Mouse (Mus musculus) gastrocnemius, postnatal 36 days (tissue): Measurements from ENCODE around the gene Sgsm1. TPM values are rescaled to one million over a fixed set of nuclear protein-coding genes. Genes with fewer than 3 reads are reported as not detected.

Source experiments
- DNase-seq, 2 experiments: peaks; one replicate each; pipeline ENCODE4 v3.0.0; 2022
- intact Hi-C: fragments of 180-260 bp; cut with DNase I; formaldehyde crosslinking; loops from one replicate; pipeline ENCODE4 v1.15.1; 2025
- total RNA-seq, 2 experiments: library from RNA; stranded (reverse); gene quantifications; 2 replicates each; pipeline ENCODE4 v1.2.3; 2021

The Sgsm1 gene
- total RNA-seq, 2 experiments from 2014 or later, result 0.32 to 0.61 TPM

- DNase-seq, result no peak
- intact Hi-C loops, result no loop called here
Observed at GRCm38 (mm10) chr5:113286591-113287520, 23.7 kb downstream of the Sgsm1 start.

- no peak for DNase-seq
- intact Hi-C loops, result no loop called here
Observed at GRCm38 (mm10) chr5:113286048-113286447, 24.5 kb downstream of the Sgsm1 start.

- no peak for DNase-seq
- intact Hi-C loops, result no loop called here
Observed at GRCm38 (mm10) chr5:113285541-113285940, 25.0 kb downstream of the Sgsm1 start.

GRCm38 (mm10) chr5:113283726-113284125 is 26.9 kb downstream of the Sgsm1 start:
- intact Hi-C loops, result no loop called here

GRCm38 (mm10) chr5:113281557-113281956 is 29.0 kb downstream of the Sgsm1 start:
- no peak for DNase-seq

More at GRCm38 (mm10) chr5:113283726-113284125, 26.9 kb downstream of the Sgsm1 start:
- DNase-seq, result no peak

GRCm38 (mm10) chr5:113280138-113280856 is 30.3 kb downstream of the Sgsm1 start:
- intact Hi-C loops, result no loop called here
- DNase-seq, result no peak

More at GRCm38 (mm10) chr5:113281557-113281956, 29.0 kb downstream of the Sgsm1 start:
- intact Hi-C loops, result no loop called here

- DNase-seq, result no peak
- intact Hi-C loops, result no loop called here
Observed at GRCm38 (mm10) chr5:113275839-113276238, 34.7 kb downstream of the Sgsm1 start.

GRCm38 (mm10) chr5:113271207-113271811 is 39.3 kb downstream of the Sgsm1 start:
- no peak for DNase-seq
- intact Hi-C loops, result no loop called here

GRCm38 (mm10) chr5:113270043-113270442 is 40.5 kb downstream of the Sgsm1 start:
- DNase-seq, result no peak

GRCm38 (mm10) chr5:113268246-113268645 is 42.3 kb downstream of the Sgsm1 start:
- intact Hi-C loops, result no loop called here
- no peak for DNase-seq

More at GRCm38 (mm10) chr5:113270043-113270442, 40.5 kb downstream of the Sgsm1 start:
- intact Hi-C loops, result no loop called here

GRCm38 (mm10) chr5:113265637-113266036 is 44.9 kb downstream of the Sgsm1 start:
- no peak for DNase-seq
- intact Hi-C loops, result no loop called here

- no peak for DNase-seq
- intact Hi-C loops, result no loop called here
Observed at GRCm38 (mm10) chr5:113250806-113251205, 59.8 kb downstream of the Sgsm1 start.

- intact Hi-C loops, result no loop called here
Observed at GRCm38 (mm10) chr5:113249263-113249930, 61.2 kb downstream of the Sgsm1 start.

GRCm38 (mm10) chr5:113230196-113230595 is 80.4 kb downstream of the Sgsm1 start:
- intact Hi-C loops, result no loop called here
- no peak for DNase-seq

More at GRCm38 (mm10) chr5:113249263-113249930, 61.2 kb downstream of the Sgsm1 start:
- no peak for DNase-seq

GRCm38 (mm10) chr5:113226632-113227102 is 83.9 kb downstream of the Sgsm1 start, which contains the start of gene Tmem211:
Tmem211 (plus strand) TSS chr5:113226909.
- intact Hi-C loops, result loop anchor here (2.0 to 5.0 kb wide), 2 partner anchors 46 to 124 kb away; no protein-coding TSS in a partner anchor
- peak; percentile 80 to 82 for DNase-seq

- DNase-seq, result no peak
- intact Hi-C loops, result loop anchor here (2.0 to 5.0 kb wide), 2 partner anchors 45 to 124 kb away; no protein-coding TSS in a partner anchor
Observed at GRCm38 (mm10) chr5:113225686-113226435, 84.7 kb downstream of the Sgsm1 start.

GRCm38 (mm10) chr5:113225271-113225670 is 85.3 kb downstream of the Sgsm1 start:
- intact Hi-C loops, result loop anchor here (5.0 kb wide), 1 partner anchor 123 kb away; no protein-coding TSS in a partner anchor

GRCm38 (mm10) chr5:113223888-113224287 is 86.7 kb downstream of the Sgsm1 start:
- DNase-seq, result no peak
- intact Hi-C loops, result no loop called here

More at GRCm38 (mm10) chr5:113225271-113225670, 85.3 kb downstream of the Sgsm1 start:
- no peak for DNase-seq
